Mouse (Mus musculus) small intestine, adult 2 months (tissue): ENCODE measurements around the gene Tsr2.

Source experiments
- CTCF ChIP-seq: fragments of 200-500 bp; IDR thresholded peaks from 2 replicates; pipeline ENCODE4 v1.5.1; 2012; ENCODE audit warnings: low read depth, mild to moderate bottlenecking, control low read depth, inconsistent platforms, low read length, moderate library complexity, mixed read lengths; ENCODE audit not compliant: insufficient replicate concordance, insufficient read length; ENCODE audit errors: extremely low read depth
- POLR2A ChIP-seq: fragments of 200-500 bp; IDR thresholded peaks from 2 replicates; pipeline ENCODE4 v1.6.1; 2012; ENCODE audit warnings: low read depth, mild to moderate bottlenecking, control low read depth, inconsistent platforms, low read length, moderate library complexity

DNA sequence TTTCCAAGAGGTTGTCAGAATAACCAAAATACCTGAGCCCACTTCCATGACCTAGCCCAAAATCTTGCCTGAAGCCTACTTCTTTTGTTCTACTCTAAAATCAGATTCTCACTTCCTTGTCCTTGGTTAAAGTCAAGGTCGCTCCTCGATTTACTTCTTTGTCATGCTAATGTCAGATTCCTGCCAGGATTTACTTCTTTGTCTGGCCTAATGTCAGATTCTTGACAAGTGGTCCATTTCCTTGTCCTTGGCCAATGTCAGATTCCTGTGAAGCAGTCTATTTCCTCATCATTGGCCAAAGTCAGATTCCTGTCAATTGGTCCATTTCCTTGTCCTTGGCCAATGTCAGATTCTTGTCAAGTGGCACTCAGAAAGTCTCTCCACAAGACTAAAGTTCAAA, 27.6 kb upstream of the Tsr2 start:
- TF ChIP-seq POLR2A = no peak
- no peak for TF ChIP-seq CTCF
